Mouse (Mus musculus): ENCODE measurements around the gene Myo1c.

- TF ChIP-seq GATA1 (IDR thresholded peaks at IDR 0.05; ENCODE audit: borderline replicate concordance, low read length): peak; percentile 27; the same call in 1 of the 3 replicates
- TF ChIP-seq FLI1 (IDR thresholded peaks at IDR 0.05; ENCODE audit: low read length): peak; percentile 69; the same call in 1 of the 2 replicates
These were observed 28.6 kb downstream of the Myo1c start, which contains the start of gene Crk for GRCm38 (mm10) chr11:75678747-75679438.

Data from megakaryocyte, embryonic 14.5 days (primary cell).